Mouse (Mus musculus): ENCODE data around the gene Clk2.

DNA sequence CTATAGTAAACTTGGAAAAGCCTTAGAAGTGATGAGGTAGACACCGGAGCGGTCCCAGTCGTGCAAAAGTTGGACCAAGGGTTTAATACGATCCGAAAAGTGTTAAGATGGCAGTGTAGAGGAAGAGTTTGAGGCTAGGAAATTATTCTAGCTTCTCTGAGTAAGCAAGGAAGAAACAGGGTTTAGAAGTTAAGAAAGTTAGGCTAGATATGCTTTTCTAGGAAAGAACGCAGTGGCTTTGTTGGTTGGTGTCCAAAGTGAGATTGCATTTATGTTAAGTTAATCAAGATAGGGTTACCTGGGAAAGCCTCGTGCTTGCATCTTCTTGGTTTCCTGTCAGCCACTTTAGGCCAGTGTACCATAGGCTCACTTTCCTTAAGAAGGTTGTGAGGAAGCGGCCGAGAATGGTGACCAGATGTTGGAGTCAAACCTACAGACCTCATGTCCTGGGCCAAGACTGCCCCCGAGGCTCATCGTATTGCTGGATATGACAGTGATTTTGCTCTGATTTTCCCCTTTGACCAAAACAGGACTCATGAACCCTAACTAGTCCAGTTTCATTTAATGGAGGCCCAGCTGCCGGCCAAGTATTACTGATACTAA is 774 bp downstream of the Clk2 start:
- TF ChIP-seq POLR2A (IDR thresholded peaks at IDR 0.05; ENCODE audit: low read depth, low read length) (no peak), CTCF (IDR thresholded peaks at IDR 0.05; ENCODE audit: borderline replicate concordance, insufficient read depth, low read length) (no peak)
